Mouse (Mus musculus) liver, postnatal 0 days (tissue): ENCODE data around the gene Qk.

Experiments used
- CTCF ChIP-seq: sonication (generic); IDR thresholded peaks from 2 replicates; pipeline ENCODE4 v1.5.1; 2016; ENCODE audit warnings: antibody characterized with exemption, low read depth
- EP300 ChIP-seq: IDR thresholded peaks from 2 replicates; pipeline ENCODE4 v1.6.1; 2016; ENCODE audit warnings: antibody characterized with exemption, low read depth, mild to moderate bottlenecking

GRCm38 (mm10) chr17:10357348-10357747, 37.7 kb upstream of the Qk start:
- TF ChIP-seq EP300 (no peak), CTCF (no peak)
